Mouse (Mus musculus) stomach, embryonic 15.5 days (tissue): Measurements from ENCODE around the gene Zbtb32. TPM values are rescaled to one million over a fixed set of nuclear protein-coding genes. Genes with fewer than 3 reads are reported as not detected.

ENCODE experiments used
- ATAC-seq: fragments of 200-750 bp; cut with Nextera tagmentation; 2 replicates; pipeline ENCODE4 v1.8.0; 2017; ENCODE audit warnings: low read depth, moderate number of reproducible peaks, moderate TSS enrichment; ENCODE audit not compliant: insufficient read depth, low FRiP score
- H3K27ac ChIP-seq: fragments of 300-500 bp; sonication (generic); 2 replicates; pipeline ENCODE4 v1.5.1; 2015; ENCODE audit warnings: mild to moderate bottlenecking, inconsistent platforms
- H3K27me3 ChIP-seq: fragments of 300-500 bp; sonication (generic); replicated peaks from 2 replicates; pipeline ENCODE4 v1.6.1; 2015; ENCODE audit warnings: inconsistent platforms
- H3K36me3 ChIP-seq: fragments of 300-500 bp; sonication (generic); 2 replicates; pipeline ENCODE4 v1.6.1; 2015; ENCODE audit warnings: inconsistent platforms
- H3K4me1 ChIP-seq: fragments of 300-500 bp; sonication (generic); 2 replicates; pipeline ENCODE4 v1.6.1; 2015; ENCODE audit warnings: inconsistent platforms
- H3K4me2 ChIP-seq: fragments of 300-500 bp; sonication (generic); 2 replicates; pipeline ENCODE4 v1.6.1; 2015; ENCODE audit warnings: mild to moderate bottlenecking, inconsistent platforms
- H3K4me3 ChIP-seq: fragments of 300-500 bp; sonication (generic); replicated peaks from 2 replicates; pipeline ENCODE4 v1.5.1; 2015; ENCODE audit warnings: inconsistent platforms
- H3K9ac ChIP-seq: fragments of 300-500 bp; sonication (generic); 2 replicates; pipeline ENCODE4 v1.6.1; 2015; ENCODE audit warnings: inconsistent platforms
- H3K9me3 ChIP-seq: fragments of 300-500 bp; sonication (generic); 2 replicates; pipeline ENCODE4 v1.6.1; 2016; ENCODE audit warnings: inconsistent platforms
- WGBS: fragments of 180-500 bp; shearing (Covaris S2); methylation state at CpG from one replicate; pipeline ENCODE4 v1.1.7; 2015; 5-methylcytosine and 5-hydroxymethylcytosine counted together
- polyA plus RNA-seq: library from polyadenylated mRNA; unstranded; fragments of >200 nt; fragmentation: Nextera tagmentation; extraction: Ambion mirVana; gene quantifications from 2 replicates; pipeline ENCODE4 v1.2.1, GENCODE M21; 2015

The Zbtb32 gene
- polyA plus RNA-seq, 1 experiment from 2014 or later, result 0.90 TPM

DNA sequence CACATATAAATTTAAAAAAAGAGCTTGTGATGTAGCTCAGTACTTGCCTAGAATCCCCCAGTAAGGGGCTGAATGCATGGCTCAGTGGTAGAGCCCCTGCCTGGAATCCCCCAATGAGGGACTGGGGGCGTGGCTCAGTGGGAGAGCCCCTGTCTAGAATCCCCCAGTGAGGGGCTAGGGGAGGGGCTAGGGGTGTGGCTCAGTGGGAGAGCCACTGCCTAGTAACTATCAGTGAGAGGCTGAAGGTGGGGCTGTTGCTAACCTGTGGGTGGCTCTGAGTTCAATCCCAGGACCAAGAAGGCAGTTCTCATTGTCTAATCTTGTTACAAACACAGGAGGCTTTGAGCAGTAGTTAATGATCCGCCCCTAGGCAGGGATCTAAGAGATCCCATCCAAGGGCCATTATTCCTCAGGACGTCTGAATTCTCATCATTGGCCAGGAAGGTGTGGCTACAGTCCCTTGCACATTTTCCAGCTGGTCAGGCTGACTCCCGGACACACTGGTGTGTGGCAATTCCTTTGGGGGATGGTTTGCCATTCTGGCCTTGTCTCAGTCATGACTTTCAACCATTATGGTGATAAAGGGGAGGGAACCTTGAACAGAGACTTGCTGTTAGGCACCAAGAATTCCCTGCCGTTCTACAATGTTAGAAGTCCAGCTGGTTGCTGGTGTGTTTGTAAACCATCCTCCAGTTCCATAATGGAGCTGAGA is 16.5 kb upstream of the Zbtb32 start:
- ATAC-seq, result no peak
- Histone ChIP-seq H3K9me3 (no peaks in the 10 kb centered on the region), H3K36me3 (peaks cover 32% of the 10 kb centered on the region), H3K27me3 (no peaks in the 10 kb centered on the region), H3K27ac (no peak overlapping the region), H3K4me1 (no peaks in the 10 kb centered on the region), H3K4me2 (no peak overlapping the region), H3K9ac (no peak overlapping the region), H3K4me3 (no peak overlapping the region)
- 53% methylated on average over 5 of the region's 5 CpGs for WGBS

DNA sequence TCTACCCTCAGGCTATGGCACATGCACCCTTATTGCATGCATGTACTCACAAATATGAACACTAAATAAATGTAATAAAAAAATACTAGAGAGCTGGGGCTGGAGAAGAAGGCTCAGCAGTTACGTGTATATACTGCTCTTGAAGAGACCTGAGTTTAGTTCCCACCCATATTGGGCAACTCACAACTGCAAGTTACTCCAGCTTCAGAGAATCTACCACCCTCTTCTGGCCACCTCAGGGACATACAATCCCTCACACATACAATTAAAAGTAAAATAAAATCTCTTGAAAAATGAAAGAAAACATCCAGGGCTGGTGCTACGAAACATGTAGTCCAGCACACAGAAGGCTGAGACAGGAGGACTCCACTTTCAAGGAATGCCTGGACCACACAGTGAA is 15.7 kb upstream of the Zbtb32 start:
- Histone ChIP-seq H3K4me3 (no peak overlapping the region), H3K27ac (no peak overlapping the region), H3K4me1 (no peaks in the 10 kb centered on the region), H3K9ac (no peak overlapping the region), H3K4me2 (no peak overlapping the region), H3K27me3 (no peaks in the 10 kb centered on the region), H3K9me3 (no peaks in the 10 kb centered on the region), H3K36me3 (peaks cover 31% of the 10 kb centered on the region)
- WGBS, result 64% methylated on average over 2 of the region's 2 CpGs
- ATAC-seq, result no peak

DNA sequence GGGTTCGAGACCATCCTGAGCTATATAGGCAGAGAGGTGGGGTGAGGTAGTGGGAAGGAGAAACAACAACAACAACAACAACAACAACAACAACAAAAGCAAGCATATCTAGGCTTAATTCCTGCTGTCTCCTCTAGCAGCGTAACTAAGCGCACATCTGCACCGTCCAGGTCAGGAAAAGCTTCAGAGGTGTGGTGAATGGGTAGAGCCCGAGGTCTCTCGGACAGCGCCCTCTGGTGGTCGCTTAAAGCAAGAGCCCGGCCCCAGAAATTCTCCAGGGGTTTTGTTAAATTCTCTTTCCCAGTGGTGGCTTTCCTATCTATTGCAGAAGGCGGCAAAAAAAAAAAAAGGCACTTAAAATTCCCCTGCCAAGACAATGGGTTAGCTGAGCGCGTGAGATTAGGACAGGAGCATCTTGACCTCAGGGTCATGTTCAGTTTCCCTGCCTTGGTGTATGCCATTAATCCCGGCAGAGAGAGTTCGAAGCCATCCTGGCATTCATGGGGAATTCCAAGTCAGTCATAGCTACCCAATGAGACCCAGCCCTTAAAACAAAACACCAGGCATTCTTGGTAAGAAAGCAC is 14.9 kb upstream of the Zbtb32 start:
- H3K36me3 ChIP-seq, result peaks cover 23% of the 10 kb centered on the region
- no peak overlapping the region for H3K27ac ChIP-seq
- no peak overlapping the region for H3K9ac ChIP-seq
- no peak overlapping the region for H3K4me2 ChIP-seq
- H3K4me3 ChIP-seq, result no peak overlapping the region
- H3K9me3 ChIP-seq, result no peaks in the 10 kb centered on the region
- WGBS, result 23% methylated on average over 14 of the region's 14 CpGs
- ATAC-seq, result peak; percentile 70
- H3K4me1 ChIP-seq, result no peaks in the 10 kb centered on the region
- H3K27me3 ChIP-seq, result no peaks in the 10 kb centered on the region

DNA sequence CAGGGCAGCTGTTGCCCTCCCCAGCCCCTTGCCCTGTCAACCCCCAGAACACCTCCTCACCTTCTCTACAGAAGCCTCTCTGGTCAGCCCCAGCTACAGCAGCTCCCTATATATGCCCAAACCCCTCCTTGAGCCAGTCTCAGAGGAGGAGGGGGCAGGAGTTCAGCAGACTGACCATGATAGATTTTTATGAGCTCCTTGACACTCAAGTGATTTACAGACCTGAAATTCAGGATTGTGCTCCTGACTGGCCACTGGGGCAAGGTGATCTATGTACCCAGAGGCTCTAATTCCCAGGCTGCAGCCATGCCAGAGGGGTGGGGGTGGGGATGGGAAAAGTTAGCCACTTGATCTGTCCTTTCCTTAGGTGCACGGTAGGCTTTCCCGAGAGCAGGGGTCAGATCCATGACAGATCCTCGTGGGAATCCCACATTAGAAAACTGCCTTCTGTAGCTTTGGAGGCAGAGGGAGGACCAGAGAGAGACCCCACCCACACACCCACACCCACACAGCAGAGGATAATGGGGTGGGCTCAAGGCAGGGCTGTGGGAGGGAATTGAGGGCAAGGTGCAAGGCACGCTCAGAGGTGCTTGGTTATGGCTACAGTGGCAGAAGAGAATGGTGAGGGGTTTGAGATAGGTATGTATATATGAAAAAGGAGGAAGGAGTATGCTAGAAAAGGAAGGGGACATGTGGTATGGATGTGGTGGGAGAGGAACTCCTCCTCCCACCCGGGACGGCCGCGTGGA is 14.1 kb upstream of the Zbtb32 start, which contains the start of gene Upk1a:
Gene Upk1a (minus strand): TSS at position 194 of the 749 bp plus-strand sequence.
- Histone ChIP-seq H3K4me3 (no peak within 1 kb of the TSS), H3K4me1 (no peaks in the 10 kb centered on the region), H3K27me3 (no peaks in the 10 kb centered on the region), H3K9me3 (no peaks in the 10 kb centered on the region), H3K27ac (no peak within 1 kb of the TSS), H3K4me2 (no peak within 1 kb of the TSS), H3K36me3 (peaks cover 17% of the 10 kb centered on the region), H3K9ac (no peak within 1 kb of the TSS)
- peak; percentile 24; the same call in 1 of the 2 replicates for ATAC-seq
- 57% methylated on average over 8 of the region's 8 CpGs for WGBS

DNA sequence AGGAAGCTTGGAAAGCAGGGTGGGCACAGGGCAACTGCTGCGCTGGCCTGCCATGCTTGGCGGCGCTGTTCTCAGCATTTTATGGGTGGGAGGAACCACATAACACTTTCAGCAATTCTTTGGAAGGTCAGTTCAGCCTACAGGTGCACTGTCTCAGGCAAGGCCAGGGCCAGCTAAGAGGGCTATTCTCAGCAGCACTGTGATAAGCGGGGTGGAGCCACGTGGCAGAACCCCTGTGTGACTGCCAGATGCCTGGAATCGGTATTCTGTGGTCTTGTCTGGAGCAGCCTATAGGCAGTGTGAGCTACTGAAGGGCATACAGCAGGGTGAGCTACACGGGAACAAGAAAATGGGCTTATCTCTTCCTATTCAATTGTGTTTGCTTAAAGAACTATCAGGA is 11.3 kb upstream of the Zbtb32 start:
- H3K36me3 ChIP-seq, result no peaks in the 10 kb centered on the region
- no peaks in the 10 kb centered on the region for H3K4me1 ChIP-seq
- H3K4me2 ChIP-seq, result no peak overlapping the region
- no peaks in the 10 kb centered on the region for H3K27me3 ChIP-seq
- WGBS, result 45% methylated on average over 7 of the region's 7 CpGs
- H3K9ac ChIP-seq, result no peak overlapping the region
- ATAC-seq, result peak; percentile 51; the same call in 1 of the 2 replicates
- H3K4me3 ChIP-seq, result no peak overlapping the region
- H3K27ac ChIP-seq, result no peak overlapping the region
- no peaks in the 10 kb centered on the region for H3K9me3 ChIP-seq

DNA sequence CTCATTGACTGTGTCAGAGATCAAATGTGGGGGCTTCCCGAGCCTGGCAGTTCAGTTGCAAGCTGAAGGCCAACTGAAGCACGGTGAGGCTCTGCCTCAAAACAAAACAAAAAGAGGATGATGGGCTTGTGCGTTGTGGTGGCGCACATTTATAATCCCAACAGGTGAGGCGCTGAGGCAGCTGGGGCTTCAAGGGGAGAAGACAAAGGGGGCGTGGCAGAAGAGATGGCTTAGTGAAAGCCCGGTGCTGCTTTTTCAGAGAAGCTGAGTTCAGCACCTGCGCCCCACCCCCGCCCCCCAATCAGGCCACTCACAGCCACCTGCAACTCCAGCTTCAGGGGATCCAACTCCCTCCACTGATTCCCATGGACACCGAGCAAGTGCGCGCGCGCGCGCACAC is 9.8 kb upstream of the Zbtb32 start:
- 55% methylated on average over 14 of the region's 16 CpGs for WGBS
- Histone ChIP-seq H3K27ac (no peak overlapping the region), H3K36me3 (no peaks in the 10 kb centered on the region), H3K4me3 (no peak overlapping the region), H3K4me1 (no peaks in the 10 kb centered on the region), H3K9me3 (no peaks in the 10 kb centered on the region), H3K27me3 (no peaks in the 10 kb centered on the region), H3K4me2 (no peak overlapping the region), H3K9ac (no peak overlapping the region)
- ATAC-seq, result no peak

DNA sequence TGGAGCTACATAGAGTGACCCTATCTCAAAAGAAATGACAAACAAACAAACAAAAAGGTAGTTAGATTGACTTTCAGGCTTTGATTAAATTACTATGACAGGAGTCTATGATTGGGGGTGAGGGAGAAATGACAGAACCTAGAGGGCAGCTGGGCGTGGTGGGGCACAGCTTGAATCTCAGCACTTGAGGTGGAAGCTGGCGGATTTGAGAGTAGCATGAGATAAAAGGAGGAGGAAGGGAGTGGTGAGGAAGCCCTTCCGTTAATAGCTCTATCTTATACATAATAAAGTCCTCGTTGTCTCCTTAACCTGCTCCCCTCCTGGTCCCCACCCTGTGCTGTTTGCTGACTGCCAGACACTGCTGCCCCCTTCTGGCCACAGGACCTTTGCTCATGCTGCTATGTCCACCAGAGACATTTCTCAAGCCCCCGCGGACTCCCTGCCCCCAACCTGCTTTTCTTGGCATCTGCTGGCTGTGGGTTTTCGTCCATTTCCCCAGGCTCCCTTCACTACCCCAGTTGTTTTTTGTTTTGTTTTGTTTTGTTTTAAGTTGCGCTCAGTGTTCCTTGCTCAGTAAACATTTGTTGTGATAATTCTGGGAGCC is 9.1 kb upstream of the Zbtb32 start:
- H3K4me3 ChIP-seq, result no peak overlapping the region
- no peaks in the 10 kb centered on the region for H3K27me3 ChIP-seq
- 27% methylated on average over 8 of the region's 8 CpGs for WGBS
- 0 out of 2 replicates have a peak, but pooled peaks cover 5% of the 10 kb centered on the region for H3K4me1 ChIP-seq
- H3K4me2 ChIP-seq, result no peak overlapping the region
- H3K9me3 ChIP-seq, result no peaks in the 10 kb centered on the region
- no peak overlapping the region for H3K9ac ChIP-seq
- H3K36me3 ChIP-seq, result no peaks in the 10 kb centered on the region
- no peak overlapping the region for H3K27ac ChIP-seq
- no peak for ATAC-seq

- Histone ChIP-seq H3K27me3 (no peaks in the 10 kb centered on the region), H3K4me3 (no peak overlapping the region), H3K27ac (no peak overlapping the region), H3K9ac (no peak overlapping the region), H3K4me1 (0 out of 2 replicates have a peak, but pooled peaks cover 12% of the 10 kb centered on the region), H3K36me3 (no peaks in the 10 kb centered on the region), H3K4me2 (no peak overlapping the region), H3K9me3 (no peaks in the 10 kb centered on the region)
- 76% methylated on average over 8 of the region's 8 CpGs for WGBS
- ATAC-seq, result no peak
Observed at GRCm38 (mm10) chr7:30604944-30605343, 6.2 kb upstream of the Zbtb32 start.

- H3K9ac ChIP-seq, result no peak overlapping the region
- H3K36me3 ChIP-seq, result no peaks in the 10 kb centered on the region
- H3K9me3 ChIP-seq, result no peaks in the 10 kb centered on the region
- ATAC-seq, result no peak
- H3K27me3 ChIP-seq, result no peaks in the 10 kb centered on the region
- H3K4me2 ChIP-seq, result no peak overlapping the region
- H3K4me1 ChIP-seq, result 0 out of 2 replicates have a peak, but pooled peaks cover 16% of the 10 kb centered on the region
- WGBS, result 50% methylated on average over 8 of the region's 8 CpGs
- no peak overlapping the region for H3K4me3 ChIP-seq
- H3K27ac ChIP-seq, result no peak overlapping the region
Observed at GRCm38 (mm10) chr7:30604424-30604823, 5.7 kb upstream of the Zbtb32 start.

DNA sequence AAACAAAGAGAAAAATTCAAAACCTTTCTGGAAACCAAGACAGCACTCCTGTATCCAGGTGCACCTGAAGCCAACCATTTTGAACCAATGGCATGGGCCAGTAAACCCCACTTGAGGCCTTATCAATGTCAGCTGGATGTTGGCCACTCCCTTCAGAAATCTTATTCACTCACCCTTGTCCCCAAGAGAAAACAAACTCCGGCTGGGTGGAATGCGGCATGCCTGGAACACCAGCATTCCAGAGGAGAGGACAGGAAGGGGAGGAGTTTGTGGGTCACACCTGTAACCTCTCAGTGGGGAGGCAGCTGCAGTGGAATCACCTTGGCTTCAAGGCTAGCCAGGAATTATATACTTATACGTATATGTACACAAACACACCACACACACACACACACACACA is 3.9 kb upstream of the Zbtb32 start:
- no peaks in the 10 kb centered on the region for H3K36me3 ChIP-seq
- no peaks in the 10 kb centered on the region for H3K9me3 ChIP-seq
- H3K4me2 ChIP-seq, result 0 out of 2 replicates have a peak overlapping the region, but pooled peaks have one; percentile 5
- H3K9ac ChIP-seq, result no peak overlapping the region
- H3K27ac ChIP-seq, result peak overlapping the region; percentile 74
- 23% methylated on average over 3 of the region's 3 CpGs for WGBS
- H3K27me3 ChIP-seq, result no peaks in the 10 kb centered on the region
- 0 out of 2 replicates have a peak, but pooled peaks cover 16% of the 10 kb centered on the region for H3K4me1 ChIP-seq
- ATAC-seq, result peak; percentile 73
- H3K4me3 ChIP-seq, result no peak overlapping the region

DNA sequence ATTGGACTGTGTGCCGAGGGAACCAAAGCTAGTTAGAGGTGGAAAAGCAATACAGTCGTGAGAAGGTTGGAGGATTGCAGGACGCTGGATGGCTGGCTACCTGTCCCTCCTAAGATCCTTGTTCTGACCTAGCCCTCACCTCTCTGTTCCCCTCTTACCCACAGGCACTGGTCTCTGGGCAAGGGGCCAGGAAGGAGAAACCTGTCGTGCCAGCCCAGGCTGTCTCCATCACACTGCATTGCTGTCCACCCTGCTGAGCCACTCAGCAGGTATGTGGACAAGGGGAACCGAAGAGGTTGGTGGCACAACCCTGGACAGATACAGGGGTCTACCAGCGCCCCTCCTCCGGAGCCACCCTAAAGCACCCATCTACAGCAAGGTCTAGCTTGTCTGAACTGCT is 1.9 kb upstream of the Zbtb32 start:
- peak overlapping the region; percentile 83 for H3K27ac ChIP-seq

More for the DNA sequence above, 1.9 kb upstream of the Zbtb32 start:
- H3K4me2 ChIP-seq, result peak overlapping the region; percentile 33
- H3K9me3 ChIP-seq, result no peaks in the 10 kb centered on the region
- H3K4me1 ChIP-seq, result 0 out of 2 replicates have a peak, but pooled peaks cover 16% of the 10 kb centered on the region
- no peaks in the 10 kb centered on the region for H3K27me3 ChIP-seq
- 62% methylated on average over 7 of the region's 7 CpGs for WGBS
- H3K4me3 ChIP-seq, result no peak overlapping the region
- no peaks in the 10 kb centered on the region for H3K36me3 ChIP-seq
- no peak for ATAC-seq
- no peak overlapping the region for H3K9ac ChIP-seq
